Mouse (Mus musculus) B cell, adult 2 months (primary cell): Measurements from ENCODE around the gene Dkkl1.

ENCODE experiments used
- DNase-seq, 2 experiments: peaks; one replicate each; pipeline ENCODE4 v3.0.0; 2022

Gene Dkkl1

DNA sequence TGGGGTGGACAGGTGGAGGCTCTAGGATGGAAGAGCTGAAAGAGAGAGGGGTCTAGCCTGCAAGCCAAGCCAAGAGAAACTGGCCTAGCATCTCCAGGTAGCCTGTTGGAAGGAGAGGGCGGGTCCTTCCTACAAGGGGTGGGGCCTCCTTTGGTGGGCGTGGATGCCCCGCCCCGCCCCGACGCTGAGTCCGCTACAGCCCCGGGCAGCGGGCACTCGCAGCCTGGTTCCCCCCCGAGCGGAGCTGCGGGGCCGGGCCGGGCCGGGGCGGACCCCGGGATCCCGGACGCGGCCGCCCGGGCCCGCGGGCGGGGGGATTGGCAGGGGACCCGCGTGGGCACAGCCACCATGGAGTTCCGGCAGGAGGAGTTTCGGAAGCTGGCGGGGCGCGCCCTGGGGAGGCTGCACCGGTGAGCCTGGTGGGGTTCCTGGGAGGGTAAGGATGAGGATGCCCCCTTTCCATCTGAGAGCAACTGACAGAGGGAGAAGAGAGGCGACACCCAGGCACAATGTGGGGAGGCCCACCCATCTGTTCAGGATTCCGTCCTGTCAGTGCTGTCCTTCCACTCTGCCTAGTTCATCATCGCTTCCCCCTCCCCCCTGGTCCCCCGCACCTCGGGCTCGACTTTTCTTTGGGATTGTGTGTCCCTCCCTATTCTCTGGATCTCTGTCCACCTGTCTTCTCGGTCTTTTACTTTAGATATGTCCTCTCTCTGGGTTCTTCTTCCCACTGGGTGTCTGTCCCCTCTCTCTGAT is 48.0 kb downstream of the Dkkl1 start, which contains the start of gene Slc17a7:
Gene Slc17a7, plus strand, starts transcription at position 215 of the 756 bp plus-strand sequence.
- peak; percentile 58 for DNase-seq

- no peak for DNase-seq
These were observed 48.8 kb downstream of the Dkkl1 start for GRCm38 (mm10) chr7:45162996-45163615.

- no peak for DNase-seq
These were observed 49.4 kb downstream of the Dkkl1 start for GRCm38 (mm10) chr7:45162551-45162950.

GRCm38 (mm10) chr7:45161612-45162473 is 50.1 kb downstream of the Dkkl1 start:
- DNase-seq: peak; percentile 93 to 94

DNA sequence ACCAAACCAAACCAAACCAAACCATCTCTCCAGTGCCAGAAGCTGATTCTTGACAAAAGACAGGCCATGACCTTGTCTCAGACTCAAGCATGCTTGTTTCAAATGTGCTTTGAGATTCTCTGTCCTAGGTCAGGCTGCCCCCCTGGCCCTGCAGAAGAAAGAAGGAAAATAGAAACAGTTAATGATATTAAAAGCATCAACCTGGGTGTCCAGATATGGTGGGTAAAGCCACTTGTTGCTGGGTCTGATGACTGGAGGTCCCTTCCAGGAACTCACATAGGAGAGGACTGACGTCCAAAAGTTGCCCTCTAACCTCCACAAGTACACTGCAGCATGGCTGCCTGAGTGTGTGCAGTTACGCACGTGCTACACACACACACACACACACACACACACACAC is 51.1 kb downstream of the Dkkl1 start:
- no peak for DNase-seq

DNA sequence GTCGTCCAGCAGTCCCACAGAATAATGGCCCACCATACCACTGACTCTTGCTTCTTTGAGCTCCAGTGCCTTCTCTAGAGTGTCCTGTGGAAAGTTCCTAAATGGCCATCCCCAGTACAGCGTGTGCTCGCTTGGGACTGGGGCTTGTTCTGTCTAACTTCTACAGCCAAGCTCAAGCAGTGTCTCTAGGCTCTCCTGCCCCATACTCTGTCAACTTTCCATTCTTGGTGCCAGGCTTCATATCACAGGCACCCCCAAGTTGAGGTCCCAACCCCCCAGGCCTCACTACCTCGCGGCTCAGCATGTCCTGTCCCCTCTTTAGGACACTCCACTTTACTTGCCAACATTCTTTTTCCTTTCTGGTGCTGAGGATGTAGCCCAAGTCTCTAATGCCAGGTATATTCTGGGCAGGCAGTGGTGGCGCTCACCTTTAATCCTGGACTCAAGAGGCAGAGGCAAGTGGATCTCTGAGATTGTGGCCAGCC is 51.6 kb downstream of the Dkkl1 start:
- DNase-seq: no peak

DNA sequence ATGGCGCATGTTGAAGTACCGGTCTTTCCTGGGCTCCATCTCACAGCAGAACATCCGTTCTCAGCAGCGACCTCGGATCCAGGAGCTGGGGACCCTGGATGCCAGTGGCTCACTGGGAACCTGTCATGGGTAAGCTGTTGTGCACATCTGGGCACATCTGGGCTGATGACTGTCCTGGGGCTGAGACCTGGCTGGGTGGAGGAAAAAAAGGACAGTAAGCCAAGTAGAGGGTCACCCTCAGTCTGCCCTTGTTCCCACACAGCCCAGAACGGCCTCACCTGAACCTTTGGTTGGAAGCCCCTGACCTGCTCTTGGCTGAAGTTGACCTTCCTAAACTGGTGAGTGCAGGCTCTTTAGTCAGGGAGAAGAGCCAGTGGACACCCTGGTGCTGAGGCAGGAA is 53.0 kb downstream of the Dkkl1 start:
- DNase-seq: no peak
